Mouse (Mus musculus) neural tube, embryonic 11.5 days (tissue): ENCODE measurements at regions not wholly inside any gene's neighbourhood (a gene's known extent, or its start where the extent isn't known, plus 50 kb on each side); places are given as distances from the start of the nearest gene placed in this dataset.

Experiments used
- ATAC-seq: fragments of 200-750 bp; cut with Nextera tagmentation; 2 replicates; pipeline ENCODE4 v1.8.0; 2017; ENCODE audit warnings: moderate number of reproducible peaks, mild to moderate bottlenecking, moderate TSS enrichment, moderate library complexity; ENCODE audit not compliant: insufficient read depth, low FRiP score, low TSS enrichment
- DNase-seq: peaks from one replicate; pipeline ENCODE4 v3.0.0-alpha.2; 2015; ENCODE audit warnings: low spot score
- H3K27ac ChIP-seq: fragments of 300-500 bp; sonication (generic); 2 replicates; pipeline ENCODE4 v1.5.1; 2014; ENCODE audit warnings: low read depth, mild to moderate bottlenecking, low read length
- H3K27me3 ChIP-seq: fragments of 300-500 bp; sonication (generic); 2 replicates; pipeline ENCODE4 v1.6.1; 2014; ENCODE audit warnings: mild to moderate bottlenecking, low read length, mixed read lengths; ENCODE audit not compliant: control insufficient read depth, insufficient read depth
- H3K36me3 ChIP-seq: fragments of 300-500 bp; sonication (generic); 2 replicates; pipeline ENCODE4 v1.6.1; 2014; ENCODE audit warnings: mild to moderate bottlenecking, low read length, moderate library complexity, mixed read lengths; ENCODE audit not compliant: control insufficient read depth, insufficient read depth
- H3K4me1 ChIP-seq: fragments of 300-500 bp; sonication (generic); 2 replicates; pipeline ENCODE4 v1.6.1; 2014; ENCODE audit warnings: low read length, mixed read lengths; ENCODE audit not compliant: control insufficient read depth, insufficient read depth
- H3K4me2 ChIP-seq: fragments of 300-500 bp; sonication (generic); 2 replicates; pipeline ENCODE4 v1.6.1; 2014; ENCODE audit warnings: low read depth, mild to moderate bottlenecking, moderate library complexity
- H3K4me3 ChIP-seq: fragments of 300-500 bp; sonication (generic); 2 replicates; pipeline ENCODE4 v1.5.1; 2014; ENCODE audit warnings: low read depth, low read length
- H3K9ac ChIP-seq: fragments of 300-500 bp; sonication (generic); 2 replicates; pipeline ENCODE4 v1.6.1; 2014; ENCODE audit warnings: mild to moderate bottlenecking, low read length
- H3K9me3 ChIP-seq: fragments of 300-500 bp; sonication (generic); 2 replicates; pipeline ENCODE4 v1.6.1; 2016; ENCODE audit warnings: low read length; ENCODE audit not compliant: control insufficient read depth
- WGBS: fragments of 180-500 bp; shearing (Covaris S2); extraction: QIAGEN DNeasy Blood & Tissue Kit; methylation state at CpG from one replicate; pipeline ENCODE4 v1.1.7; 2014; 5-methylcytosine and 5-hydroxymethylcytosine counted together

GRCm38 (mm10) chr17:76205082-76205481 lies 653.3 kb upstream of the Fam98a start:
- Histone ChIP-seq H3K4me3 (no peak overlapping the region), H3K27ac (no peak overlapping the region), H3K4me1 (no peaks in the 10 kb centered on the region), H3K4me2 (no peak overlapping the region), H3K36me3 (no peaks in the 10 kb centered on the region), H3K9me3 (no peaks in the 10 kb centered on the region), H3K27me3 (no peaks in the 10 kb centered on the region), H3K9ac (no peak overlapping the region)
- ATAC-seq (no peak), DNase-seq (no peak)

DNA sequence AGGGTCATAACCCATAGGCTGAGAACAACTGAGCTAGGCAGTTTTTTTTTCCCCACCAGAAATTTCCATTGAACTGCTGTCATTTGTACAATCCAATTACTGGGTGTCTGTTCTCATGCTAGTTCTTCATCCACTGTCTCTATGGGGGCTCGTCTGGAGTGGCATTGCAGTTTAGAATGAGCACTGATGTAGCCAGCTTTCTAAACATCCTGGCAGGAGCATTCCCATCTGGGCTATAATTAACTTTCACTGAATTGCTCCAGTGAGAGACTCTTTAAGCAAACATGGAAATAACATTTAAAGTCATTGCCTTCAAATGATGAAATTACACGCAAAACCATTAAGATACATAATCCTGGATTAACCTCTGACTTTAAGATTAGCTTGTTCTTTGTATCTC lies 633.1 kb upstream of the Fam98a start:
- Histone ChIP-seq H3K4me1 (no peaks in the 10 kb centered on the region), H3K4me3 (no peak overlapping the region), H3K27ac (no peak overlapping the region), H3K9ac (no peak overlapping the region), H3K36me3 (no peaks in the 10 kb centered on the region), H3K4me2 (no peak overlapping the region), H3K27me3 (no peaks in the 10 kb centered on the region), H3K9me3 (no peaks in the 10 kb centered on the region)
- ATAC-seq, result peak; percentile 48; the same call in 1 of the 2 replicates
- WGBS, result 57% methylated on average over 2 of the region's 2 CpGs
- no peak for DNase-seq

- Histone ChIP-seq H3K27ac (no peak overlapping the region), H3K27me3 (no peaks in the 10 kb centered on the region), H3K4me1 (no peaks in the 10 kb centered on the region), H3K9ac (no peak overlapping the region), H3K4me2 (no peak overlapping the region), H3K36me3 (no peaks in the 10 kb centered on the region), H3K9me3 (no peaks in the 10 kb centered on the region), H3K4me3 (no peak overlapping the region)
- no peak for DNase-seq
- ATAC-seq, result no peak
Measured at GRCm38 (mm10) chr17:76136660-76137495, 585.1 kb upstream of the Fam98a start.

DNA sequence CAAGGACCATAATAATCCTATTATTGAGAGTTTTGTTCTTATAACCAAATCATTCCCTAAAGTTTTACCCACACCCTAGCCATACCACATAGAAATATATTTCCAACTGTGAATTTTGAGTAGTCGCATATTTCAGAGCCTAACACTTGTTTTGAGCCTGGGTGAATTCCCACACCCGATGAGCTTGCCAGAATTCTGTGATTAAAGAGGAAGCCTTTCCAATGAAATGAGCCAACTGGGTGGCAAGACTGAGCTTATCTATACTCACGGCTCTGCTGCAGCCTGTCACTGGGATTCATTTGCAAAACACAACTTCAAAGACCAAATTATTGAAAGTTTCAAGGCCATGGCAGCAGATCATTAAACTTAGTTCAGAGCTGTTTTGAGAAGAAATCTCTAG lies 582.3 kb upstream of the Fam98a start:
- no peak for DNase-seq
- WGBS, result 79% methylated on average over 3 of the region's 3 CpGs

DNA sequence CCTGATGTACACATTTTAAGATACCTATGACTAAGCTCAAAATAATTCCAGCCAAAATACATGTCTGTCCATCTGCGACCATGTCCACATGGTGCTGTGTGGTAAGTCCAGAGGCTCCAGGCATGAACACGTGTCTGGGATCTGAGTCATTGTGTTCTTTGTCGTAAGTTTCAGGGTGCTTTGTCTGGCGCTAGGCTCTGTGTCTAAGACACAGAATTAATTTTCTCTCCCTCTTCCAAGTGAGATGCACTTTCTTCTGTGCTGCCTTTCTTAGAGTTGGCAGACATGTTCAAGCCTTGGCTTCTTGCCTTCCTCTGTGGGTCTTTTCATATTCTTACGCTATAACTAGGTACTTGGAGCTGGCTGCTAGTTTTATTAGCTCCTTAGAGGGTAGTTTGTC lies 573.5 kb upstream of the Fam98a start:
- Histone ChIP-seq H3K9me3 (no peaks in the 10 kb centered on the region; the same call in 1 of the 2 replicates), H3K27ac (no peak overlapping the region), H3K4me3 (no peak overlapping the region), H3K36me3 (no peaks in the 10 kb centered on the region), H3K9ac (no peak overlapping the region), H3K27me3 (no peaks in the 10 kb centered on the region), H3K4me1 (no peaks in the 10 kb centered on the region), H3K4me2 (no peak overlapping the region)
- WGBS, result 78% methylated on average over 5 of the region's 5 CpGs
- DNase-seq (no peak), ATAC-seq (no peak)

More for the DNA sequence above, 582.3 kb upstream of the Fam98a start:
- Histone ChIP-seq H3K27ac (no peak overlapping the region), H3K4me1 (no peaks in the 10 kb centered on the region), H3K9me3 (no peaks in the 10 kb centered on the region; the same call in 1 of the 2 replicates), H3K36me3 (no peaks in the 10 kb centered on the region), H3K9ac (no peak overlapping the region), H3K4me2 (no peak overlapping the region), H3K27me3 (no peaks in the 10 kb centered on the region), H3K4me3 (no peak overlapping the region)
- ATAC-seq, result no peak

DNA sequence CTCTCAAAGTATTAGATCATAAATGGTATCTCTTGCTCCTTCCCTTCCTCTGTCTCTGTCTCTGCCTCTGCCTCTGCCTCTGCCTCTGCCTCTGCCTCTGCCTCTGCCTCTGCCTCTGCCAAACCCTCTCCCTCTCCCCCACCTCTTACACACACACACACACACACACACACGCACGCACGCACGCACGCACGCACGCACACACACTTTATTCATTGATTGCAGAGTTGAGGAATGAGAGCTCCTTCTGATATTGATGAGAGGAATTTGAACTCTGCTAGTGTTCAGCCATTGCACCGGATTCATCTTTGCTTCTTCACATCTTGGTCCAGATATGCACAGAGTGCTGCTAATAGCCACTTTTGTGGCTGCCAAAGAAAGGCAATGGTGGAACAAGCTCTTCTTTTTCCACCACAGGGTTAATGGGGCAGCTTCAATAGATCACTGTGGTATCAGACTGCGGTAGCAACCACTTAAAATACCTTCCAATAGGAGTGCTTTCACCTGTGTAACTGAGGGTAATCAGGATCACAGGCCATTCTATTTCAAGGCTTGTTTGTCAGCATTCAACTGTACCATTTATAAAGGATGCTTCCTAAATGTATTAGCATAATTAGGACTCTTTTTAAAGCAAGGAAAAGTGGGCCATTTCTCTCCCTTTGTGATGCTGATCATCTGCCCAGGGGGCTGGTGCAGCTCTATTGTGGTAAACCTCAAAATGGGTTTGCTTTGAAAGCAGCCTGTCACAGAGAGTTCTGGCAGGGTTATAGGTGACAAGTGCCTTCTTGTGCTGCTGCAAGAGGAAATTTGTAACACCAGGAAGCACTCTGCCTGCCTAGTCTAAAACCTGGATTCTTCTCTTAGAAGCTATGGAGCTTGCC lies 559.8 kb upstream of the Fam98a start:
- Histone ChIP-seq H3K4me1 (no peaks in the 10 kb centered on the region), H3K9ac (no peak overlapping the region), H3K4me3 (no peak overlapping the region), H3K4me2 (no peak overlapping the region), H3K36me3 (no peaks in the 10 kb centered on the region), H3K27me3 (peaks cover 25% of the 10 kb centered on the region), H3K9me3 (no peaks in the 10 kb centered on the region), H3K27ac (no peak overlapping the region)
- DNase-seq (peak; percentile 56), ATAC-seq (peak; percentile 89)
- WGBS, result 66% methylated on average over 9 of the region's 9 CpGs

GRCm38 (mm10) chr17:76110856-76111255 lies 559.1 kb upstream of the Fam98a start:
- 100% methylated on average over 1 of the region's 1 CpGs for WGBS
- Histone ChIP-seq H3K27me3 (peaks cover 25% of the 10 kb centered on the region), H3K4me1 (no peaks in the 10 kb centered on the region), H3K4me3 (no peak overlapping the region), H3K4me2 (no peak overlapping the region), H3K27ac (no peak overlapping the region), H3K9me3 (no peaks in the 10 kb centered on the region), H3K36me3 (no peaks in the 10 kb centered on the region), H3K9ac (no peak overlapping the region)
- DNase-seq (no peak), ATAC-seq (no peak)

DNA sequence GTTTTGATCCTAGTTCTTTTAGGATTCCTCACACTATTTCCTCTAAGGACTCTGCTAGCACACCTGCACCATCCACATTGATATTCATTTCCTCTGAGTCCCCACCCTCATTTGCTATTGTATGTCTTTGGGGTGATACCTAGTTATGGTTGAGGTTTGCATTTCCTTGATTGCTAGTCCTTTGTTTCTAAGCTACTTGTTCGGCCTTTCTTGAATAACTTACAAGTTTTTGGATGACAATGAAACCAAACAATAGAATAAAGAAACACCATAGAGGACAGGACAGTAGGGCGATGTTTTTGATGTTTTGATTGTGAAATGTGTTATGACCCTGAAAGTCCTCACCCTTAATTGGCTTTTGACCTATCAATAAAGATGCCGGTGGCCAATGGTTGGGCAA lies 531.8 kb upstream of the Fam98a start:
- 90% methylated on average over 3 of the region's 3 CpGs for WGBS
- H3K27me3 ChIP-seq, result no peaks in the 10 kb centered on the region
- H3K36me3 ChIP-seq, result no peaks in the 10 kb centered on the region
- no peaks in the 10 kb centered on the region for H3K9me3 ChIP-seq
- no peak overlapping the region for H3K4me3 ChIP-seq
- no peak overlapping the region for H3K27ac ChIP-seq
- no peak overlapping the region for H3K4me2 ChIP-seq
- ATAC-seq (no peak), DNase-seq (no peak)
- no peak overlapping the region for H3K9ac ChIP-seq
- no peaks in the 10 kb centered on the region for H3K4me1 ChIP-seq
